Mouse (Mus musculus) stomach, embryonic 15.5 days (tissue): ENCODE measurements at regions not wholly inside any gene's neighbourhood (a gene's known extent, or its start where the extent isn't known, plus 50 kb on each side); places are given as distances from the start of the nearest gene placed in this dataset.

Source experiments
- ATAC-seq: fragments of 200-750 bp; cut with Nextera tagmentation; 2 replicates; pipeline ENCODE4 v1.8.0; 2017; ENCODE audit warnings: low read depth, moderate number of reproducible peaks, moderate TSS enrichment; ENCODE audit not compliant: insufficient read depth, low FRiP score
- H3K27ac ChIP-seq: fragments of 300-500 bp; sonication (generic); 2 replicates; pipeline ENCODE4 v1.5.1; 2015; ENCODE audit warnings: mild to moderate bottlenecking, inconsistent platforms
- H3K27me3 ChIP-seq: fragments of 300-500 bp; sonication (generic); replicated peaks from 2 replicates; pipeline ENCODE4 v1.6.1; 2015; ENCODE audit warnings: inconsistent platforms
- H3K36me3 ChIP-seq: fragments of 300-500 bp; sonication (generic); 2 replicates; pipeline ENCODE4 v1.6.1; 2015; ENCODE audit warnings: inconsistent platforms
- H3K4me1 ChIP-seq: fragments of 300-500 bp; sonication (generic); 2 replicates; pipeline ENCODE4 v1.6.1; 2015; ENCODE audit warnings: inconsistent platforms
- H3K4me2 ChIP-seq: fragments of 300-500 bp; sonication (generic); 2 replicates; pipeline ENCODE4 v1.6.1; 2015; ENCODE audit warnings: mild to moderate bottlenecking, inconsistent platforms
- H3K4me3 ChIP-seq: fragments of 300-500 bp; sonication (generic); replicated peaks from 2 replicates; pipeline ENCODE4 v1.5.1; 2015; ENCODE audit warnings: inconsistent platforms
- H3K9ac ChIP-seq: fragments of 300-500 bp; sonication (generic); 2 replicates; pipeline ENCODE4 v1.6.1; 2015; ENCODE audit warnings: inconsistent platforms
- H3K9me3 ChIP-seq: fragments of 300-500 bp; sonication (generic); 2 replicates; pipeline ENCODE4 v1.6.1; 2016; ENCODE audit warnings: inconsistent platforms
- WGBS: fragments of 180-500 bp; shearing (Covaris S2); methylation state at CpG from one replicate; pipeline ENCODE4 v1.1.7; 2015; 5-methylcytosine and 5-hydroxymethylcytosine counted together

- H3K9me3 ChIP-seq = no peaks in the 10 kb centered on the region
- WGBS = 13% methylated on average over 8 of the region's 8 CpGs
- no peak overlapping the region for H3K4me3 ChIP-seq
- 0 out of 2 replicates have a peak, but pooled peaks cover 3% of the 10 kb centered on the region for H3K27me3 ChIP-seq
- no peaks in the 10 kb centered on the region for H3K4me1 ChIP-seq
- H3K4me2 ChIP-seq = no peak overlapping the region
- H3K36me3 ChIP-seq = no peaks in the 10 kb centered on the region
- H3K9ac ChIP-seq = no peak overlapping the region
- peak; percentile 56; the same call in 1 of the 2 replicates for ATAC-seq
- H3K27ac ChIP-seq = no peak overlapping the region
Observed at GRCm38 (mm10) chr1:190448263-190448662, 277.7 kb upstream of the Prox1 start.

GRCm38 (mm10) chr1:190447253-190447652, 276.7 kb upstream of the Prox1 start:
- WGBS = 61% methylated on average over 7 of the region's 7 CpGs
- Histone ChIP-seq H3K4me1 (no peaks in the 10 kb centered on the region), H3K4me2 (no peak overlapping the region), H3K27ac (no peak overlapping the region), H3K27me3 (0 out of 2 replicates have a peak, but pooled peaks cover 3% of the 10 kb centered on the region), H3K4me3 (no peak overlapping the region), H3K9me3 (no peaks in the 10 kb centered on the region), H3K36me3 (no peaks in the 10 kb centered on the region), H3K9ac (no peak overlapping the region)
- no peak for ATAC-seq

GRCm38 (mm10) chr1:190446676-190447075, 276.2 kb upstream of the Prox1 start:
- Histone ChIP-seq H3K4me2 (no peak overlapping the region), H3K27ac (no peak overlapping the region), H3K27me3 (0 out of 2 replicates have a peak, but pooled peaks cover 3% of the 10 kb centered on the region), H3K36me3 (no peaks in the 10 kb centered on the region), H3K4me1 (no peaks in the 10 kb centered on the region), H3K9ac (no peak overlapping the region), H3K4me3 (no peak overlapping the region), H3K9me3 (no peaks in the 10 kb centered on the region)
- no peak for ATAC-seq
- 73% methylated on average over 5 of the region's 5 CpGs for WGBS

GRCm38 (mm10) chr1:190444366-190444765, 273.9 kb upstream of the Prox1 start:
- Histone ChIP-seq H3K9ac (no peak overlapping the region), H3K27me3 (0 out of 2 replicates have a peak, but pooled peaks cover 3% of the 10 kb centered on the region), H3K9me3 (no peaks in the 10 kb centered on the region), H3K4me1 (no peaks in the 10 kb centered on the region), H3K36me3 (no peaks in the 10 kb centered on the region), H3K4me3 (no peak overlapping the region), H3K4me2 (no peak overlapping the region), H3K27ac (no peak overlapping the region)
- WGBS = 69% methylated on average over 9 of the region's 9 CpGs
- no peak for ATAC-seq

GRCm38 (mm10) chr1:190443234-190443633, 272.7 kb upstream of the Prox1 start:
- H3K9me3 ChIP-seq = no peaks in the 10 kb centered on the region

GRCm38 (mm10) chr1:190442166-190442565, 271.7 kb upstream of the Prox1 start:
- no peak for ATAC-seq
- H3K9me3 ChIP-seq = no peaks in the 10 kb centered on the region
- no peak overlapping the region for H3K27ac ChIP-seq
- H3K4me3 ChIP-seq = no peak overlapping the region
- 72% methylated on average over 4 of the region's 4 CpGs for WGBS
- H3K4me1 ChIP-seq = no peaks in the 10 kb centered on the region
- no peaks in the 10 kb centered on the region for H3K27me3 ChIP-seq
- no peak overlapping the region for H3K4me2 ChIP-seq
- no peak overlapping the region for H3K9ac ChIP-seq
- no peaks in the 10 kb centered on the region for H3K36me3 ChIP-seq

More at GRCm38 (mm10) chr1:190443234-190443633, 272.7 kb upstream of the Prox1 start:
- Histone ChIP-seq H3K4me2 (no peak overlapping the region), H3K27me3 (0 out of 2 replicates have a peak, but pooled peaks cover under 1% of the 10 kb centered on the region), H3K4me1 (no peaks in the 10 kb centered on the region), H3K27ac (no peak overlapping the region), H3K36me3 (no peaks in the 10 kb centered on the region), H3K9ac (no peak overlapping the region), H3K4me3 (no peak overlapping the region)
- 73% methylated on average over 3 of the region's 3 CpGs for WGBS
- no peak for ATAC-seq

GRCm38 (mm10) chr1:190438789-190439188, 268.3 kb upstream of the Prox1 start:
- no peak overlapping the region for H3K4me3 ChIP-seq
- H3K4me2 ChIP-seq = no peak overlapping the region
- H3K4me1 ChIP-seq = no peaks in the 10 kb centered on the region
- WGBS = 57% methylated on average over 2 of the region's 2 CpGs
- no peak overlapping the region for H3K27ac ChIP-seq
- no peaks in the 10 kb centered on the region for H3K36me3 ChIP-seq
- no peak for ATAC-seq
- H3K9me3 ChIP-seq = no peaks in the 10 kb centered on the region
- no peaks in the 10 kb centered on the region for H3K27me3 ChIP-seq
- H3K9ac ChIP-seq = no peak overlapping the region

- Histone ChIP-seq H3K4me2 (no peak overlapping the region), H3K36me3 (no peaks in the 10 kb centered on the region), H3K9me3 (no peaks in the 10 kb centered on the region), H3K4me1 (no peaks in the 10 kb centered on the region), H3K27me3 (no peaks in the 10 kb centered on the region), H3K9ac (no peak overlapping the region), H3K27ac (no peak overlapping the region), H3K4me3 (no peak overlapping the region)
- 29% methylated on average over 9 of the region's 9 CpGs for WGBS
- no peak; the same call in 1 of the 2 replicates for ATAC-seq
Observed at GRCm38 (mm10) chr1:190422874-190423273, 252.4 kb upstream of the Prox1 start.

DNA sequence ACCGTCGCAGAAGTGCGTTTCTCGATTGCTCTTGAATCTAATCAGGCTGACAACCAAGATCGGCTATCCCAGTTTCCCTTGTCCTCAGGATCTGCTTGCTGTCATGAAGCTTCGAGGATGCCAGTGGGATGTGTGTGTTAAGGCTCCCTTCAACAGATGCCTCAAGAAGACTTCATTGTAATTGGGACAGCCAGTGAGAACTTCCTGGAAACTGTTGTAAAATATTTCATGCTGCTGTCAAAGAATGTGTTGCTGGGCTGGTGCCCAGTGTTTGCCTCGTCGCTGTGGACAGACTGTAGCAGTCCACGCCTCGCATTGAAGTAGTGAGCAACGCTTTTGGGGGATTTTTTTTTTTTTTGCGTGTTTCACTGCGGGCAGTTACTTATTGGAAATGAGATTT, 249.2 kb upstream of the Prox1 start:
- no peak for ATAC-seq
- Histone ChIP-seq H3K27me3 (no peaks in the 10 kb centered on the region), H3K9me3 (no peaks in the 10 kb centered on the region), H3K4me3 (no peak overlapping the region), H3K27ac (no peak overlapping the region), H3K36me3 (no peaks in the 10 kb centered on the region), H3K4me1 (no peaks in the 10 kb centered on the region), H3K4me2 (no peak overlapping the region), H3K9ac (no peak overlapping the region)
- WGBS = 60% methylated on average over 13 of the region's 13 CpGs

- Histone ChIP-seq H3K9me3 (no peaks in the 10 kb centered on the region), H3K4me3 (no peak overlapping the region), H3K4me2 (no peak overlapping the region), H3K27ac (no peak overlapping the region), H3K4me1 (no peaks in the 10 kb centered on the region), H3K36me3 (no peaks in the 10 kb centered on the region), H3K27me3 (no peaks in the 10 kb centered on the region), H3K9ac (no peak overlapping the region)
- WGBS = 18% methylated on average over 11 of the region's 11 CpGs
- no peak for ATAC-seq
Observed at GRCm38 (mm10) chr1:190417326-190417725, 246.8 kb upstream of the Prox1 start.

- H3K9me3 ChIP-seq = no peaks in the 10 kb centered on the region
- H3K9ac ChIP-seq = no peak overlapping the region
- H3K4me3 ChIP-seq = no peak overlapping the region
- H3K27me3 ChIP-seq = no peaks in the 10 kb centered on the region
- no peak for ATAC-seq
- no peaks in the 10 kb centered on the region for H3K4me1 ChIP-seq
- no peak overlapping the region for H3K27ac ChIP-seq
- 85% methylated on average over 5 of the region's 5 CpGs for WGBS
- H3K36me3 ChIP-seq = no peaks in the 10 kb centered on the region
- H3K4me2 ChIP-seq = no peak overlapping the region
Observed at GRCm38 (mm10) chr1:190411756-190412155, 241.2 kb upstream of the Prox1 start.

DNA sequence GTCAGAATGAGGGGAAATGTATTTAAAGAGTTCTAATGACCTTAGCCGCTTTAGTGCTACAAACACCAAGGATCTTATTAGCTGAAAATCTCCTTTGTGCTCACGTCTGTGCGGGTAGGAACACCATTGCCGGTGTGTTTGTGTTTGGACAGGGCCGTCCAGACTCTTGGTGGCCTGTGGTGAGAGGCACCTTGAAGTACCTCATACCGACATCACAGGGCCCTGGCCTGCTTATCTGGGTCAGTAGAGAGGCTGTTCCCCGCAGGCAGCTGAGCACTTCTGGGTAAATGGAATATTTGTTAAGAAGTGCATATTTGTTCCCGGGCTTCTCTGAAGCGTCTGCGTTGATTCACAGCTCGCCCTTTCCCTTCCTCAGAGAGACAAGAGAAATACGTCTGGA, 232.8 kb upstream of the Prox1 start:
- H3K4me1 ChIP-seq = no peaks in the 10 kb centered on the region
- WGBS = 60% methylated on average over 12 of the region's 12 CpGs
- no peak overlapping the region for H3K4me3 ChIP-seq
- H3K9ac ChIP-seq = no peak overlapping the region
- no peak overlapping the region for H3K27ac ChIP-seq
- no peaks in the 10 kb centered on the region for H3K9me3 ChIP-seq
- no peaks in the 10 kb centered on the region for H3K27me3 ChIP-seq
- no peak for ATAC-seq
- no peak overlapping the region for H3K4me2 ChIP-seq
- H3K36me3 ChIP-seq = no peaks in the 10 kb centered on the region

DNA sequence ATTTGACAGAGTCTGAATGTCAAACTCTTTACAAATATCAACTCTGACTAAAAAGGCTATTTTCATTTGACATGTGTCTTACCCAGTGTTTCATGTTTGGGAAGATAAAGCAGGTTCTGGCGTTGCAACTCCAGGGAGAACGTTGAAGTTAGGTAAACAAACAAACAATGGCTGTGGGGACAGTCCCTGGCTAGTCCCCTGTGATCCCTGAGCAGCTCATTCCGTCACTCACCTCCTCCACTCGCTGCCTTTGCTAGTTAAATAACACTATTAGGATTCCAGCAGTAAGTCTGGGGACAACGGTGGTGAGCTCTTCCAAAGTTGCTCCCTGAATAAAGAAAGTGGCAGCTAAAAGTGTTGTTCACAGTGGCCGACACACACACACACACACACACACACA, 227.8 kb upstream of the Prox1 start:
- no peak overlapping the region for H3K9ac ChIP-seq
- H3K27ac ChIP-seq = no peak overlapping the region
- 34% methylated on average over 6 of the region's 6 CpGs for WGBS
- no peaks in the 10 kb centered on the region for H3K27me3 ChIP-seq
- H3K4me2 ChIP-seq = no peak overlapping the region
- no peak for ATAC-seq
- no peak overlapping the region for H3K4me3 ChIP-seq
- H3K9me3 ChIP-seq = no peaks in the 10 kb centered on the region
- H3K4me1 ChIP-seq = 0 out of 2 replicates have a peak, but pooled peaks cover under 1% of the 10 kb centered on the region
- no peaks in the 10 kb centered on the region for H3K36me3 ChIP-seq
